Mouse (Mus musculus) hindlimb bud, embryonic 11.5 days (tissue): Measurements from ENCODE around the gene Rxra.

Source experiments
- DNase-seq: peaks from one replicate; pipeline ENCODE4 v3.0.0-alpha.2; 2012; ENCODE audit warnings: low read depth, low spot score; ENCODE audit errors: extremely low spot score

Gene Rxra

GRCm38 (mm10) chr2:27734328-27734727 lies 58.1 kb downstream of the Rxra start:
- DNase-seq = no peak

DNA sequence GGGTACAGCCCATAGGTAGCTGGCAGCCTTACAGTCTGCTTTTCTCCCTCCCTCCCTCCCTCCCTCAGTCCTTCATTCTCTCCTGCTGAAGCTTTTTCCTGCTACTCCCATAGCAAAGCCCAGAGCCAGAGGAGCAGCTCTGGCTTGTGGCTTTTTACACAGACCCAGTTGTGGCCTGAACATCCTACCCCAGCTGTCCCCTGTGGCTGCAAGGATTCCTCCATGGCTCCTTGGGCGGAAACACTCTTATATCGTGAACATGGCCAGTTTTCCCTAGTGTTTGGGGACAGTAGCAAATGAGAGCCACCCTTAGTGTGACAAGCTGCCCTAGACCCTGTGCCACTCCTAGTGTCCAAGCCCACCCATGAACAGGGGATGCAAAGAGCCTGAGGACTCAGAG lies 58.6 kb downstream of the Rxra start:
- no peak for DNase-seq

DNA sequence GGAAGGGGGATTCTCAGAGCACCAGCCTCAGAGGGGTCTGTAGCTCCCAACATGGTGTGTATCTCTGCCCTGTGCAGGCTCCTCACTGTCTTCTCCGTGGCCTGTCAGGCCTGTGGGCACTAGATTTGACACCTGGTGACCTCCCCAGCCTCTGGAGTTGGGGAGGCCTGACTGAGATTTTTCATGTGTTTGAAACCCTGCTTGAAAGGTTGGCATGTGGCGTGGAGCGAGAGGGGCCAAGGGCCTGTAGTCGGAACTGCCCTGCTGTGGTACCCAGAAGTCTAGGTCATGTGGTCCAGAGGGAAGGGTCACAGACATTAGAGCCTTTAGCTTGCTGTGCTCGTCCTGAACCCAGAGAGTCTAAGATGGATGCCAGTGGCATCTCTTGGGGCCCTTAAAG lies 60.6 kb downstream of the Rxra start:
- no peak for DNase-seq

GRCm38 (mm10) chr2:27738396-27738795 lies 62.2 kb downstream of the Rxra start:
- DNase-seq = no peak

DNA sequence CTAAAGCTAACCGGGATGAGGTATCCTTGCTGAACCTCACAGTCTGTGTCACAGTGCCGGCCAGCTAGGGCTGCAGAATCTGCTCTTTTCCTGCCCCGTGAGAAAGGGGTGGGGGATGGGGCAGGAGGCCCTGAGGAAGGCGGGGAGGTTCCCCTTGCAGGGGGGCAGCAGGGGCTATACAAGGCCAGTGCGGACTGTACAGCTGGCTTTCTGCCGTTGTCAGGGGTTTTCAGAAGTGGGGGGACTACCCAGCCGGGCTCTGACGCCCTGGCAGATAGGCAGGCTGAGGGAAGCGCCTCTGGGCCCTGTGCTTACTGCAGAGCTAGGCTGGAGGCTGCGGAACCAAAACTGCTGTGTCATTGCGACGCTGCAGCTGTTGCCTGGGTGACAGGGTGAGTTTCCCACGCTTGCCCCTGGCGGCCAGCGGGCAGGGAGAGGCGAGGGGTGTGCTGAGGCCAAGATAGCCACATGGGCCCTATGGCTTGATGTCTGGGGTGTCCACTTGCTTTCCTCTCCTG lies 63.9 kb downstream of the Rxra start:
- no peak for DNase-seq

DNA sequence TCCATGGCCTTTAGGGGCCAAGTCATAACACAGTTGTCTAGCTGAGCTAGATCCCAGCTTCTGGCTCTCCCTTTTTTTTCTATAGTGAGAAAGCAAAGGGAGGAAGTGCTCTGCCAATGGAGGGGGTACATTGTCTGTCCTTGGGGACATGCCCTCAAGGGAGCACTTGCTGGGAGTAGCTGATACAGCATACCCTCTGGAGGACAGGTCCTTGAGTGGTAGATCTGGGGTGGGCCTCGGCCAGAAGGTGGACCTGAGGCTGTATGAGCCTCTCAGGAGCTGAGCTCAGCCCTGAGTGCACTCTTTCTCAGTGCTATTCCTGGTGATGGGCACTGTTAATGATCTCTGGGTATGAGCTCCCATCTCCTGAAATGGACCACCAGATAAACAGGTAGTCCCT lies 66.9 kb downstream of the Rxra start:
- DNase-seq = no peak

DNA sequence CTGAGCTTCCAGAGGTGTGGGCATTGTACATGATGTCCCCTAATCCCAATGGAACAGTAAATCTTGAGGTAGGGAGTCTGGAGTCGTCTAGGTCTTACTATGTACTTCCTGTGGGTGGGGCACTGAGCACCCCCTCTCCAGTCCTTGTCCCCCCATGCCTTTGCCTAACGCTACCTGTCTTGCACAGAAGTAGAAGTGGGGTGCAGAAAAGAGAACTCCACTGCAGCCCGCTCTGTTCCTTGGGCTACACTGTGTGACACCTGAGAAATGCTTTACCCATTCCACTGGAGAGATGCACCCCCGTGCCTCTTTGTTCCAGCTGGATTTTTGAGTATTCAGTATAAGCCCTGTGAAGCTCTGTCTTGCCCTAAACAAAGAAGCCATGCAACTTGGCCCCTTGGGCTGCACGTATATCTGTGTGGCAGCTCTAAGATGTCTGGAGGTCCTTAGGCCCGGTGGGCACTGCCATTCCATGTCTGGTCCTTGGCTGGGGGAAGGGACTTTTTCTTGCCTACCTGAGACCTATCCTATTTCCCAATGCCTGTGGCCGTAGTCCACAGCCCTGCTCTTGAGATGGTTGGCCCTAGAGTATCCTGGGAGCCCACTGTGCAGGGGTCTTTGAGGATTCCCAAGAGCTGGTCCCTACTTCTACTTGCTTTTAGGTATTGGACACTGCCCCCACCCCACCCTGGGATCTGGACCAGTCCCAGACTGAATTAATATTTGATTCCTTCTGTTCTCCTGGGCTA lies 67.8 kb downstream of the Rxra start:
- no peak for DNase-seq

DNA sequence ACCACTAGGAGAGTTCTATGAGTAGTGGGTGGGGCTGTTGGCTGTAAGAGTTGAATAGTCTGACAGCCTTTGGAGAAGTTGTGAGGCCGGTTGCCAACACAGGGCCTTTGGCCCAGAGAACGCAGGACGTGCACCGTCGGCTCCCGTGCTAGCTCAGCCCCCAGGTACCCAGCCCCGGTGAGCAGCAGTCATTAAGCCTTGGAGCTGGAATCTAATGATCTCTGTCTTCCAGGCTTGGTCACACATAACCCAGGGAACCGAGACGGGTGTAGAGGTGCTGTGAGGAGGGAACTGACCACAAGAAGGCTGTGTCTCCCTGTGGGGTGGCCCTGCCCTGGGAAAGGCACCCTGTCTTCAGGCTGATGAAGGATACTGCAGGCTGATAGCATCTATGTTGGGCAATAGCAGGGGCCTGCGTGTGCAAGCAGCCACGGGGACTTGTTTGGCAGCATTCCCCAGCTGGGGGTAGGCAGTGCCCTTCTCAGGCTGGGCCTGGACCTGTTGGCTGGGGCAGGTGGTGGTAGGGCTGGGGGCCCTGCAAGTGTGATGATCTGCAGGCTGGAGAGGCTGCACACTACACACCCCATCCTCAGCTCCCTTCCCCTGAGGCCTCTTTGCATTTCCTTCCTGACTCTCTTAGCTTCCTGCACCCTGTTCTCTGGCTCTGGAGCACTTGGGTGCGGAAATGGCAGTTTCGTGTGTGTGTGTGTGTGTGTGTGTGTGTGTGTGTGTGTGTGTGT lies 68.5 kb downstream of the Rxra start:
- no peak for DNase-seq

DNA sequence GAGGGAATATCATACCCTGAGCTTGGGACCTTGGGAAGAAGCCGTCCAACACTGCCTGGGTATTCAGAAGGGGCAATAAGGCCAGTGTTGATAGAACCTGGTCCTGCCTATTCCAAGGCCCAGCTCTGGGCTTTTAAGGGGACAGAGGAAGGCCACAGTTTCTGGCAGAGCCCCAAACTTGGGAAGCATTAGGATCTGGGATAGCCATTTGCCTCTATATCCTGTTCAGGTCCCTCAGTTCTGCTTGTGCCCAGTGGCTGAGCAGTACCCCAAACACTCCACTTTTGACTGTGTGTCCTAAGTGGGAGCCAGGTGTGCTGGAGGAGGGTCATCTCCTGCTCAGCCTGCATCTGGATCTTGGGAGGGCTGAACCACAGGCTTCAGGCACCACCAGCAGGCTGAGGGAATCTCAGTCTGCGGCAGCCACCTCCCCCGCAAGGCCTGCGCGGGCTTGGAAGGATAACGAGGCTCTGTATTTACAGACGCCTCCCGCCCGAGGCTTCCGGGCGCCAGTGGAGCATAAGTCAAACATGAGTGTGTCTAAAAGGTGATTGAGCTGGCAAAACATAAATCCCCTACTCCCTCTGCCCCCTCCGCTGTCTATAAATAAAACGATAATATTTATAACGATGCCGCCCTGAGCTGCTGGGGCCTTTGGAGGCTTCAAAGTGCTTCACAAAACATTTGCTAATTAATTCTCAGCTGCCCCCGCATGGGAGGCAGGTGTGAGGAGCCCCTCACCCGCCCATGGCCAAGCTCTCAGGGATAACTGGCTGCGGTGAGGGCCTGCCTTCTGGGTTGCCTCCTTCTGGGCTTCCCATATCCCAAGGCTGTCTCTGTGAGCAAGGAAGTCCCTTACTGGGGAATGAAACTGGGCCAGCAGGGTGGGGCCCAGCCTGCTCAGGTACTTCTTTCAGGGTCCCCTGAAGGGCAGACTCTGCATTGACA lies 69.7 kb downstream of the Rxra start:
- no peak for DNase-seq

- no peak for DNase-seq
These were observed 70.6 kb downstream of the Rxra start for GRCm38 (mm10) chr2:27746854-27747253.

DNA sequence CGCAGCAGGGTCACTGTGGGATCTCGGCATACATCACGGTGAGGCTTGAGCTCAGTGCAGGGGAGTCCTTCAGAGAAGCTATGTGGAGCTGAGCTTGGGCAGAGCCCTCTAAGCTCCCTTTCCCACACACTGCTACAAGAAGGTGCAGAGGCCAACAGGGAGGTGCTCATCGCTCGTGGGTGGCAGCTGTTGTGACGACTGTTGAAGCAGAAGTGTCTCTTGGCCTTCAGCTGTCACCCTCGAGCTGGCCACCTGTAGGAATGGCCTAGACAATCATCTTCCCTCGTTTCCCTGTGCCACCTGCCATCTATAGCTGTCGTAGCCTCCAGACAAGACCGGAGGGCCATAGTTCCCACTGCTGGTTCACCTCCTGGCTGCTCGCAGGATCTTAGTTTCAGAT lies 72.7 kb downstream of the Rxra start:
- DNase-seq = no peak

- no peak for DNase-seq
These were observed 74.3 kb downstream of the Rxra start for GRCm38 (mm10) chr2:27750399-27751134.

GRCm38 (mm10) chr2:27751135-27751519 lies 74.9 kb downstream of the Rxra start:
- no peak for DNase-seq

DNA sequence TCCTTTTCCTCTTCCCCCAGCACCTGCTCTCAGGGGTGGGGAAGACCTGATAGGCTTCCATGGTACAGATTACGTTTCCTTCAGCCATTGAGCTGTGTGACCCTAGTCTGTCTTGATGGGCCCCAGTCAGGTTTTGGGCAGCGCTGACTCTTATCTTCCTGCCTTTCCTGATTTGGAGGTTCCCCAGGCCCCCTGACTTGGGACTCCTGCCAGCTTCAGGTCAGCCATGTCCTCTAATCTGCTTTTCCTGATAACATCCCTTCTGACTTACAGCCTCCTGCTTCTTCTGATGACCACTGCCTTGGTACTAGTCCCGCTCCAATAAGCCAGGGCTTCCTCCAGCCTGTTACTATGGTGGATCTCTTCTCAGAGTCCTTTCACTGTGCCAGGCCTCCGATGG lies 75.6 kb downstream of the Rxra start:
- DNase-seq = no peak

DNA sequence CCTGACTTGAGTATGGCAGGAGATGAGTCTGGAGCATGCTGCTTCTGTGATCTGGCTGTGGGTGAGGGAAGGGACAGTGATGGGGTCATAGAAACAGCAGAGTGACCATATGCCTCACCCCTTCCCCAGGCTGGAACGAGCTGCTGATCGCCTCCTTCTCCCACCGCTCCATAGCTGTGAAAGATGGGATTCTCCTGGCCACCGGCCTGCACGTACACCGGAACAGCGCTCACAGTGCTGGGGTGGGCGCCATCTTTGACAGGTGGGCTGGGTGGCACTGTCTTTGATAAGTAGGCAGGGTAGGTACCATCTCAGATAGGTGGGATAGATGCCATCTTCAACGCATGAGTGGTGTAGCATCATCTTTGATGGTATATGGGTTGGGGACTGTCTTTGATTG lies 77.9 kb downstream of the Rxra start:
- DNase-seq = no peak

- DNase-seq = no peak
These were observed 79.9 kb downstream of the Rxra start for GRCm38 (mm10) chr2:27755986-27756641.

- no peak for DNase-seq
These were observed 82.4 kb downstream of the Rxra start for GRCm38 (mm10) chr2:27758414-27759301.

DNA sequence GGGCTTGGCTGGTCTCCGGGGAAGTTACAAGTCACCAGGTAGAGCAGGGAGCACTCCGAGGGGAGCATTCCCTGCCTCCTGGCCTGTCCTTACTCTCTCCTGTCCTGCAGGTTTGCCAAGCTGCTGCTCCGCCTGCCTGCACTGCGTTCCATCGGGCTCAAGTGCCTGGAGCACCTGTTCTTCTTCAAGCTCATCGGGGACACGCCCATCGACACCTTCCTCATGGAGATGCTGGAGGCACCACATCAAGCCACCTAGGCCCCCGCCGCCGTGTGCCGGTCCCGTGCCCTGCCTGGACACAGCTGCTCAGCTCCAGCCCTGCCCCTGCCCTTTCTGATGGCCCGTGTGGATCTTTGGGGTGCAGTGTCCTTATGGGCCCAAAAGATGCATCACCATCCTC lies 83.2 kb downstream of the Rxra start:
- DNase-seq = no peak
